Mouse (Mus musculus) 3134 (cell line): Measurements from ENCODE around the gene Spsb2.
A peak's percentile ranks its signal among the peaks of the same experiment; 100 is the strongest.
"Not testable (repeated sequence)": the region's sequence is repeated elsewhere in the genome, so short reads cannot be mapped to it uniquely, and the experiment has no call there.

Experiments
- DNase-seq: peaks from one replicate; pipeline ENCODE4 v3.0.0-alpha.2; 2011; ENCODE audit warnings: low spot score; ENCODE audit not compliant: insufficient read length; ENCODE audit errors: extremely low read depth

The Spsb2 gene

DNA sequence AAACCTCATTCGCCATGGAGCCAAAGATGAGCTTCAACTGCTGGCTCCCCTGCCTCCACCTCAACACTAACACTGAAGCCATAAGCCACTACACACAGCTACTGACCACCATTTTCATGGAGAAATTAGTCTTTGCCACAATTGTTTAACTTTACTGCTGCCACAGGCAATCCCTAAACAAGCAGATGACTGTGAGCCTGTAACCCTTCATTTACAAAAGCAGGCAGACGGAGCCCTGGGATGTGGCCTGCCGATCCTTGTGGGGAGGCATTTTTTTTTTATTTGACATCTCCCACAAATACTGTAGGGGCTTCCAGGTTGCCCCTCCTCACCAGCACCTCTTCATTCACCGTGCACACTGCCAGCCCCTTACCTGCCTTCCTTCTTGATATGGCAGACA is 8.2 kb downstream of the Spsb2 start:
- no peak for DNase-seq

DNA sequence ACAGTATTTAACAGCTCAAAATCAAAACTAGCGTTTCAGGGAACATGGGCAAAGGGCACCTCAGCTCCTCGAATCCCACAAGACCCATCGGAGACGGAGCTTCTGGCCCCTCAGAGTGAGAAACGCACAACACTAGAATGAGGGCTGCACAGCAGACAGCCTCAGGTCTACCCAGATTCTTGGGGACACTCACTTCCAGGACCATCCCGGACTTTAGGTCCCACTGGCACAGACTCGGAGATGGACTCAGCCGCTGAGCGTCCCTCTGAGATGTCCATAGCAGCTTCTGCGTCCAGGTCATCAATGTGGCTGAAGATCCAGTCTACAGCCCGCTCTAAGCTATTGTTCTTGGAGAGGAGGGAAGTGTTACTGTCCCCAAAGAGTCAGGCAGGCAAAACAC is 8.7 kb downstream of the Spsb2 start:
- no peak for DNase-seq

DNA sequence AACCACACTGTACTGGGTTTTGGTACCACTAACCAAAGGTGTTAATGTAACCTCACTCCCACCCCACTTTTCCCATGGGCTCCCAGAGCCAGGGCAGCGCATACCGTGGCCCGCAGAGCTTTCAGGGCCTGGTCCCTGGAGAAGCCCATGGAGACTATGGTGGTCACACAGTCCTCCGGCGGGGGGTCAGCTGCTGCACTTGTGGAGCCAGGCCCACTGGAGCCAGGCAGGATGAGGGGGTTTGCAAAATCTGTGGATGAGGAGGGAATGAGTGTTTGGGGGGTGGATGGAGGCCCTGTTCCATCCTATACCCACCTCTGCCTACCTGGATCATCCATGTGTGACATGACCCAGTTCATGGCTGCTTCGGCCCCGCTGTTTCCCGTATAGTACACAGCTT is 9.1 kb downstream of the Spsb2 start:
- no peak for DNase-seq

DNA sequence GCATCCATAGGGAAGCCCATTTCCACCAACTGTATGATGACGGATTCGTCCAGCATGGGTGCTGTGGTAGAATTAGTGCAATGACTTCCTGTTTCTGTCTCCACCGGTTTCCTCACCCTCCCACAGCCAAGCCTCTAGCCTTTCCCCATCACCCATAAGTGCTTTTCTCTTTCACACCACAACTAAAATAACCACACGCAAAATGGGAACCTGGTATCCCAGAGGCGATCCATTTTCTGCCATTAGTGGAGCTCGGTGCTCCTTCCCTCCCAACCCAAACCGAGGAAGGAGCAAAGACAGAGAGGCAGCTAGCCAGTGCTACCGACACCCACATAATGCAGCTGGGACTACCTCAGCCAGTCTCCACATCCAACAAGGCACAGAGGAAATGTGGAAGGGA is 9.5 kb downstream of the Spsb2 start:
- DNase-seq, result no peak

DNA sequence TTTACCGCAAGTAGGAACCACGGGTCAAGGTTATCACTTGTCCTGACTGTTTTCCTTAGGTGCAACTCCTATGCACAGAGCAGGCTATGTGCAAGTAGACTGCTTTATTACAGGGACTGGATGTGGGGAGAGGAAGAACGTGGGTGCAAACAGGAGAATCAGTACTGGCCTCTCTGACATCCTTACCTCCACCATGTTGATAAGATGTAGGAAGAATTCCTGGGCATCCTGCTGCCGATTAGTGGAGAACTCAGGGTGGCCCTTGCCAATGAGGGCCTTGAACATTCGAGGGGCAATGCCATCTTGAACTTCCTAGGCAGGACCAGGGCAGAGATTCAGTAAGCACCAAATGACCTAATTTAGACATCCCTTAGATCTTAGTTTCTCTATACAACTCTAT is 12.4 kb downstream of the Spsb2 start:
- DNase-seq, result no peak

DNA sequence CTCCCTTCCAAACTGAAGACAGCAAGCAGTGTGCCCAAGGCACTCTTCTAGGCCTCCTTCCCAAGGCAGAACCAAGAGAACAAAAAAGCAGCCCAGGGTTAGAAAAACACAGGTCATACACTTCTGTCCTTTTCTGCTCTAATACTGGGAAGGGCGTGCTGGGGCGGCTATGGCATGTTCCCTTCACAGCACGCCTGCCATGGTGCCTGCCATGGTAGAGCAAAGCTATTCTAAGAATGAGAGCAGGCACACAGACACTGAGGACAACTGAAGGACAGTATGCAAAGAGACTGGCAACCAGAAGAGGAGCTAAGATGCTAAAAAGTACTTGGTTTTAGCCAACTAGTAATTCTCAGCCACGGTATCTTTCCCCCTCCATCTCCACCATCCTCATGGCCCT is 13.6 kb downstream of the Spsb2 start:
- no peak for DNase-seq

DNA sequence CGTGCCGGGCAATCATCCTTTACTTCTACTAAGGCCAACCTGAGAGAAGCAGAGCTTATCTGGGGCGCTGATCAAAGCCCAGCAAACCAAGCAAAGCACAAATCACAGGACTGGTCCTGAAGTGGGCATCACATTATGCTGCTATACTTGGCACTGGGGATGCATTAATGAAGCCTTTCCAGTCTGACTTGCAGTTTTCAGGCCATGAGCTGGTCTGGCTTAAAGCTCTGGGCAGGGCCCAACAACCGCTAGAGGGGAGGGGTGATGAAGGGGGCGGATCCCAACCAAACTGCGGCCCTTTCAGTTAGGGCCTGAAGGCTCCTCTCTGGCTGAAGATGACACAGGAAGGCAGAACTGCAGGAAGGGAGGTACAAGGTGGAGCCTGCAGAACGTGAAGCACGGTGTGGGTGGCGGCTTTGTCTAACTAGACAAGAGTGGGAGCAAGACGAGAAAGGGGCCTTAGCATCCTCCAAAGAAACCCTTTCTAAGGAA is 19.7 kb downstream of the Spsb2 start:
- DNase-seq, result peak; percentile 75

DNA sequence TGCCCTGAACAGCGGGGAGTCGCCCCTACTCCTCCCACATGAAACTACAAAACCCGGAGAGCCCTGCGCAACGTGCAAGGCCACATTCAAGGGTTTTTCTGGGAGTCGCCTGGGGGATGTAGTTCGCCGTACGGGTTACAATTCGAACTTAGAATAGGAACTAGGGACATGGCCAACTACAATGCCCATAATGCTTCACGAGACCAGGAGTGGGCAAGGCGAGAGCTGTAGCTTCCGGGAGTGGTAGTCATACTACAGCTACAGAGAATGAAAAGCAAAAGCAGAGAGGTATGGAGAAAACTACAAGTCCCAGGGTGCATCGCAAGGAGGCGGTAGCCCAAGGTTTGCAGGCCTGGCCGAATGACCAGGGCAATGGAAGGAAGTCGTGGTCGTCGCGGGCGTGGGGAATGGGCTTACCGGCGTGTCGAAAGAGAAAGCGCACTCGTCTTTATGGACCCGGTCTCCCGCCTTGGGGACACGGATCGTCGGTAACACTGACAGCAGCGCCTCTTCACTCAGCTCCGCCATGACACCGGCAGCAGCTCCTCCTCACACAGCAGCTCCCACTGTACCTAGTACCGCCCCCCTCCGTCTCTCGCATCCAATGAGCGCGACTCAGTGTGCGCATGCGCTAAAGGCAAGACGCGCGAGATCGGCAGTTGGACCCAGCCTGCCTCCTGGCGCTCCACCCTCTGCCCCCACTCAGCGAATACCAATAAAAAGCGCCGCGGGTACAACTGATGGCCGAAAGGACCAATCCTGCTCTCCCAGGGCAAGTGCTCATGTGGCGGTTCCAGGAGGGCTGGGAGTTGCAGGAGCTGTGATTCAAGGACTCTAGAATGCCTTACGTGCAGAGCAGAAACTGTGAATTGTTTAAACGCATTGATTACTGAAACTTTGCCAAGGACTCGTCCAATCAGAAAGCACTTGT is 20.7 kb downstream of the Spsb2 start, which contains the start of the genes Usp5 and Cdca3:
Gene Usp5, minus strand, starts transcription at position 617 of the 931 bp plus-strand sequence.
Gene Cdca3, plus strand, starts transcription at position 680 of the 931 bp plus-strand sequence.
- peak; percentile 99 for DNase-seq

DNA sequence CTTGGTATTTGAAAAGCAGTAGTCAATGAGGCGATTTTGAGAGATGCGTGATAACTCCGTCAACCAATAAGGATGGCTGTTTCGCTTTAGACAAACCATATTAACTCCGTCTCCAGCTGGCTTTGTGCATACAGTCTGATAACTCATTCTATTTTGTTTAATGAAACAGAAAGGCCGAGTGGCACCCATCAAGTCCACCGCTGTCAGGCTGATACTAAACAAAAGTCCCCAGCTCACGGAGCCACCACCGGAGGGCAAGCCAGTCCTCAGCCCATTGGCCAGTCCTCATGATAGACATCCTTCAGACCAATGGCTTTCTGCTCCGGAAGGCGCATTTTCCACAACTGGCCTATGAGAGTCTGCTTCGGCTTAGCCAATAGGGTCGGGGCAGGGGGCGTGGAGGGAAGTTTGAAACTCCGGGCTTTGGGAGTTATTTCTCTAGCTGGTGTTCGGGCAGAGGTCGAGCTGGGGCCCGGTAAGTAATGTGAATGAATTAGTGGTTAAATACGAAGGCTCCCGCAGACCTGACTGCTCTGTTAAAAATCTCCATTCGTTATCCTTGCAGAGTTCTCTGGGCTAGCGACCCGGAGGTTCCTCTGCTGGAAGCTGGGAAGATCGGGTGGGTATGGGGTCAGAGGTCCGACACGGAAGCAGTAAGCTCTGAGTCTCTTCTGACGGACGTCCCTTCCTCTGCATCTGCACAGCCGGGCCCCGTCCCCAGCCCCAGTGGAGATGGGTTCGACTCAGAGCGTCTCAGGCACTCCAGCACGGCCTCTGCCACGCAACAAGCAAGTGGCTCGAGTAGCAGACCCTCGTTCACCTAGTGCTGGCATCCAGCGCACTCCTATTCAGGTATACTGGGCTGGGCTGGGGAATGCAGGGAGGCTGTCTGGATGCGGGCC is 21.6 kb downstream of the Spsb2 start:
- DNase-seq, result peak; percentile 79

DNA sequence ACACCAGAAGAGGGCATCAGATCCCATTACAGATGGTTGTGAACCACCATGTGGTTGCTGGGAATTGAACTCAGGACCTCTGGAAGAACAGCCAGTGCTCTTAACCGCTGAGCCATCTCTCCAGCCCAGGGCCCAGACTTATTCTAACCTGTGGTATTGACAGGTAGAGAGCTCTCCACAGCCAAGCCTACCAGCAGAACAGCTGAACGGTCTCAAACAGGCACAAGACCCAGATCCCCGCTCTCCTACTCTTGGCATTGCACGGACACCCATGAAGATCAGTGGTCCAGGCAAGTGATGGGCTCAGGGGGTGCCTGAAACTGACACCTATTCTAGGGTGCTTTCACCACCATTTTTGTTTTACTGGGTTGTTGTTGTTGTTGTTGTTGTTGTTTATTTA is 22.7 kb downstream of the Spsb2 start:
- not testable (repeated sequence) for DNase-seq

DNA sequence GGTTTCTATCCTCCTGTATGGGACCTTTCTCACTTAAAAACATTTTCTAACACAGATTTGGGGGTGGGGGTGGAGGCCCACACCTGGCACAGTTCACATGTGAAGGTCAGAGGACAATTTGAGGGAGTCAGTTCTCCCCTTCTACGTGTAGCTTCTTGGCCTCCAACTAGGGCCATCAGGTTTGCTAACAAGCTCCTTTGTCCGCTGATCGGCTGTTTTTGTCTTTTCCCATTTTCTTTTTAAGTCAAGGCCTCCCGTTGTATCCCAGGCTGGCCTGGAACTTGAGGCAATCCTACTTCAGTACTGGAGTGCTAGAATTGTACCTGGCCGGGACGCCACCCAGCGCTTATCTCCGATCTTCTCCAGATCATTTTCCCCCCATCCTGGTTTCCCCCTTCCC is 23.2 kb downstream of the Spsb2 start:
- no peak for DNase-seq

DNA sequence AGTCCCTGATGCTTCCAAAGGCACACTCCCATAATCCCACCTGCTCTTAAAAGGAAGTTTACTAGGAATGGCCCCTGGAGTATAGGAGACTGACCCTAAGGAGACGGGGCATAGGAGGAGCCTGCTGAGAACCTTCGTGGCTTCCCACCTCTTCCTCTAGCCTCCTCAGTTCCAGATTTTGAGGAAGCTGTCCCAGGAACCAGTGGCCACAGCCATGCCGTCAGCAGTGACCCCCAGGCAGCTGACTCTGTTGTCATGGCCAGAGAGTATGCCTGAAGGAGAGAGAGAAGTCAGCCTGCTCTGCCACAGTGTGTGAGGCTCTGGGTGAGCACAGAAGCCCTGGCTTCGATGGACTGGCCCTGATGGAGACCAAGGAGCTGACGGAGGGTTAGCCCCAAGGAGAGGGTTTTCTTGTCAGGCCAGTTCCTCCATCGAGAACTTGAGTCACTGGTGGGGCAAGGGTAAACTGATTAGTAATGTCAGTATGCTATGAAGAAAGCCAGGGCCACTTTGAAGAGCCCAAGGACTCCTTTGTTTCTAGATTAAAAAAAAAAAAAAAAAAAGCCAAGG is 26.1 kb downstream of the Spsb2 start:
- DNase-seq, result no peak

DNA sequence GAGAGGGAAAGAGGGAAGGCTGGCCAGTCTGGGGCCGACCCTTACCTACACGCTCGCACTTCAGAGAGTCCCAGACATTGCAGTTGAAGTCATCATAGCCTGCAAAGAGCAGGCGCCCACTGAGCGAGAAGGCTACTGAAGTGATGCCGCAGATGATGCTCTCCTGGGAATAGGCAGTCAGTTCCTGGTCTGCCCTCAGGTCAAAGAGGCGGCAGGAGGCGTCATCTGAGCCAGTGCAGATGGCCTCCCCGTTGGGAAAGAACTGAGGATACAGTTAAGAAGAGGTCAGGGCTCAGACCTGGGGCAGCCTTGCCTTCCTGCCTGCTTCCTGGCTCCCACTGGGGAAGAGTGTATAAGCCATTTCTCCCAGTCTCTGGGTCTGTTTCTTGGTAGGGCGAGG is 27.1 kb downstream of the Spsb2 start:
- DNase-seq, result no peak

DNA sequence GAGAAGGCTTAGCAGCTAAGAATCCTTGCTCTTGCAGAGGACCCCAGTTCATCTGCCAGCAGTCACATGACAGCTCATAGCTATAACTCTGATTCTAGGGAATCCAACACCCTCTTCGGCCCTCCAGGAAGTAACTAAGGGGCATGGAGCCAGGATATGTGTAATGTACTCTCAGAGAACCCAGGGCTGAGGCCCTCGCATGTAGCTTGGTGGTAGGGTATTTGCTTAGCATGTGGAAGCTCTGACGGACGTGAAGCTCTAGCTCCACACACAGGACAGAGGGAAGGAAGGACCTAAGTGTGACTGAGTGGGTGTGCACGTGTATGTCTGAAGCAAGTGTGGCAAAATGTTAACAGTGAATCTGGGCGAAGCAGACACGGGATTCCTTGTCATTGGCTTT is 27.9 kb downstream of the Spsb2 start:
- DNase-seq, result no peak

DNA sequence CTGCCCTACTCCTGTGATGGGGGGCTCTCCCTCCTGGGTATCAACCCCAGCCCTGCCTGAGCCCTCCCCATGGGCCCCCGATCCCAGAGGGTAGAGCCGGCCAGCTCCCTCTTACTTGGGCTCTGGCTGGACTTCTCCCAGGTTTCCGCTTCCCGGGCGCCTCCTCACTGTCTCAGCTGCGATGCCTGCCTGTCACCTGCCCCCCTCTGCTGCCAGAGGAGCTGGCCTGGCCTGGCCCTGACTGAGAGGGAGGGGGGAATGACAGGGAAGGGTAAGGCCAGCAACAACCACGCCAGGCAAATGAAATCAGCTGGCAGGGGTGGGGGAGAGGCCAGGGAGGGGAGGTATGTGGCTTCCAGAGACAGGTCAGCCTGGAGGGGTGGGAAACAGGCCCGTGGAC is 31.3 kb downstream of the Spsb2 start:
- DNase-seq, result no peak

DNA sequence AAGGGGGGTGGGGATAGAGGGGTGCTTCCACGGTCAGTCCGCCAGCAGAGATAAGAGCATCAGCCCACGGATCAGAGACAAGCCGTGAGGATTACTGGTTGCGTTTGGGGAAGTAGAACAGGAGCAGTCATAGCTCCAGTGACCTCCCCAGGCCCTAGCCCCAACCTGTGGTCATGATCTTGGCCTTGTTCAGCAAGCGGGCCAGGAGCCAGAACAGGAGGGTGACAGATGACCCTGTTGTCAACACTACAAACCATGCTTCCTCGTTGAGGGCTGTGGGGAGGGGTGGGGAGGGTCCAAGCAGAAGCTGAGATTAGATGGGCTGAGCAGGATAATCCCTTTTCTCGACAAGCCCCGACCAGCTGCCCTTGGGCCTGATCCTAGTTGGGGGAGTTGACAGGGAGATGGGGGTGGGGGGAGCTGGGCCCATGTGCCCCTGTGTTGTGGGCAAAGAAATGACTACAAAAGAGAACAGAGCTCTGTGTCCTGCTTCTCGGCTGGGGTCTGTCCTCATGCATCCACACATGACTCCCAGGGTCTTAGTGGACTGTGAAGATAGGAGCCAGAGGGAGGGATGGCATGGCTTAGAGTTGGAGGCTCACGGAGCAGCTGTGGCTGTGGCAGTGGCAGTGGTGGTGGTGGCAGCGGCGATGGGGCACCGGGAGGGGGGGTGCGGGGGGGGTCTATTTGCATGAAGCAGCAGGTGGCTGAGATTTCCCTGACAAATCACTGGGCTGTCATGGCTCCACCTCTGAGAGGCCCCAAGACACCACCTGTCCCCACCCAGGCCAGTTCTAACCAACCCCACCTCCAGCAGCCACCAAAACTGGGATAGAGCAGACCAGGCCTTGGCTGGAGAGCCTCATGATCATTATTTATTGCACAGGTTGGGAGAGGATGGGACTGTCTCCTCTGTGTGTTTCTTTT is 32.0 kb downstream of the Spsb2 start, which contains the start of gene Gnb3:
Gene Gnb3, minus strand, starts transcription at position 35 of the 927 bp plus-strand sequence.
- no peak for DNase-seq

DNA sequence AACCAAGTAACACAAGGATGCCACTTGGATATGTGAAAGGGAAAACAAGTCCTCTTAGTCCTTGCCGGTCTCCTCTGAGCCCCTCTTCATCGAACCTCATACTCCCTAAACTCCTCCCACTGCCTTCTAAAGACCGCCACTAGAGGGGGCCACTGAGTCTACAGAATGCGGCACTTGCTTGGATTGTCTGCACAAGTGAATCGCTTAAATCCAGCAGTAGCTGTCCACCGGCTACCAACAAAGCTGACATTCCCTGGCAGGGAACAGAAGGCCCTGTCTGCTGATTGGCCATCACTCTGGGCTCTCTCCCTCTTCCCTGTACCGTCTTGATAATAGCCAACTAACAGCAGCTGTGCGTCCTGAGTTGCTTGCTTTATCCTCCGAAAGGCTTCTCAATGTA is 38.8 kb downstream of the Spsb2 start:
- peak; percentile 43 for DNase-seq

DNA sequence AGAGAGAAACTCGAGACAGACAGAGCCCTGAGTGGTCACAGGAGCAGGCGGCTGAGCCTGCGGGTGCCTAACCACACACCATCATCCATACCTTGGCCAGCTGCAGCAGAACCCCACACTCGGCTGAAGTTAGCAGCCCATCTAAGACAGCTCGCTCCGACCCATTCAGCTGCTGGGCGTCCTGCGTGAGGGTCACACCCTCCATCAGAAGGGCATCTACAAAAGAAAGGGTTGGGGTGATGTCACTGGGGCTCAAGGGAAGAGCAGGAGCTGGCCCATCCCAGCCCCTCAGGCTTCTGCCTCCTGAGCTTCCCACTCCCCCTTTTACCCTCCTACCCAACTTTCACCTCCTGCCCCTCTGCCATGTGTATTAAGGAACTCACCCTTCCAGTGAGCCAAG is 42.1 kb downstream of the Spsb2 start:
- DNase-seq, result no peak

DNA sequence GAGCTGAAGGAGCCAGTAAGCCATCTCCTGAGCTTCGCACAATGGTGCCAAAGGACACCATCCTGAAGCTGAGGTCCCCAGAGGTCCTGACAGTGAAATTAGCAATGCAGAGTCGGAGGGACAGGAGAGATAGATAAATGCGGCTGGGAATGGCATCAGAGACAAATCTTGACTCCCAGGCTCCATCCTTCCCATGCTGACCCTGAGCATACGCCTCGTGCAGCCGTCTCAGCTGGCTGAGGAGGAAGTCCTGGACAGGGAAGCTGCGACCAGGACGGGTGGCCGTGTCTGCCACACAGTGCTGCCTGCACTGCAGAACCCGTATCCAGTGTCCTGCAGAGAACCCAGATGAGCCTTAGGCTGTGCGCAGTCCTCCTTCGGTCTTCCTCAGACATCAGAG is 46.2 kb downstream of the Spsb2 start:
- DNase-seq, result no peak

DNA sequence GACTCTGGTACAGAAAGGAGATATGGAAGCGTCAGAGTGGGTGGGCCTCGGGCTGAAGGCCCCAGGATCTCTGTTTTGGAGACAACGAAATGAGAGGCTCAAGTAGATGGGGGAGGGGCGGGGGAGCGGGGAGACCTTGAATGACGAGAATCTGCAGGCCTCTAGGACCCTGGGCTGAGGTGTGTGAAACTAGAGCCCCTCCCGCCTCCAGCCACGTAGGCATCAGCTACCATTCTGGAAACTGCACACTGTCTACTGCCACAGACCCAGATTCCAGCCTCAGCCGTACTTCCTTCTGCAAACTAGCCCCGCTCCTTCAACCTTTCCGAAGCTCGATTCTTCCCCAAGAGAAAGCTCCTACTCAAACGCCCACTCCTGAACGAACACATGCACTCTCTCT is 47.9 kb downstream of the Spsb2 start:
- DNase-seq, result no peak
